Mouse (Mus musculus) CD4-positive helper T cell, adult 2 months (primary cell): ENCODE data around the gene C3ar1.

ENCODE experiments used
- DNase-seq: peaks from one replicate; pipeline ENCODE4 v3.0.0-alpha.2; 2012; ENCODE audit warnings: low read depth, missing footprints, low spot score

Gene C3ar1

GRCm38 (mm10) chr6:122855955-122856354, at the start of gene C3ar1:
C3ar1 (minus strand) TSS chr6:122856161.
- no peak for DNase-seq

GRCm38 (mm10) chr6:122892442-122893049, 36.6 kb upstream of the C3ar1 start:
- DNase-seq = peak; percentile 46

- no peak for DNase-seq
Observed at GRCm38 (mm10) chr6:122889599-122889998, 33.6 kb upstream of the C3ar1 start.

GRCm38 (mm10) chr6:122883603-122884002, 27.6 kb upstream of the C3ar1 start:
- DNase-seq = no peak

- DNase-seq = no peak
Observed at GRCm38 (mm10) chr6:122881287-122881686, 25.3 kb upstream of the C3ar1 start.

- no peak for DNase-seq
Observed at GRCm38 (mm10) chr6:122879781-122880505, 24.0 kb upstream of the C3ar1 start.

- no peak for DNase-seq
Observed at GRCm38 (mm10) chr6:122879141-122879735, 23.3 kb upstream of the C3ar1 start.

- DNase-seq = no peak
Observed at GRCm38 (mm10) chr6:122874720-122875389, 18.9 kb upstream of the C3ar1 start.

- peak; percentile 96 for DNase-seq
Observed at GRCm38 (mm10) chr6:122873871-122874719, 18.1 kb upstream of the C3ar1 start, which contains the start of gene Necap1. Necap1 (plus strand) TSS chr6:122874474.

GRCm38 (mm10) chr6:122872800-122873199, 16.8 kb upstream of the C3ar1 start:
- DNase-seq = peak; percentile 68

GRCm38 (mm10) chr6:122869846-122870245, 13.9 kb upstream of the C3ar1 start:
- no peak for DNase-seq

GRCm38 (mm10) chr6:122867914-122868313, 12.0 kb upstream of the C3ar1 start:
- peak; percentile 37 for DNase-seq

- no peak for DNase-seq
Observed at GRCm38 (mm10) chr6:122862871-122863270, 6.9 kb upstream of the C3ar1 start.

- no peak for DNase-seq
Observed at GRCm38 (mm10) chr6:122862434-122862833, 6.5 kb upstream of the C3ar1 start.

- no peak for DNase-seq
Observed at GRCm38 (mm10) chr6:122854552-122854951, 1.4 kb downstream of the C3ar1 start.

GRCm38 (mm10) chr6:122852696-122853095, 3.3 kb downstream of the C3ar1 start:
- no peak for DNase-seq

- no peak for DNase-seq
Observed at GRCm38 (mm10) chr6:122843759-122844158, 12.2 kb downstream of the C3ar1 start.

GRCm38 (mm10) chr6:122837539-122837938, 18.4 kb downstream of the C3ar1 start:
- no peak for DNase-seq

- no peak for DNase-seq
Observed at GRCm38 (mm10) chr6:122836974-122837373, 19.0 kb downstream of the C3ar1 start.

- DNase-seq = peak; percentile 65
Observed at GRCm38 (mm10) chr6:122834365-122834764, 21.6 kb downstream of the C3ar1 start.

GRCm38 (mm10) chr6:122832880-122833279, 23.1 kb downstream of the C3ar1 start:
- no peak for DNase-seq
